Mouse (Mus musculus) testis, adult 2 months (tissue): ENCODE data around the gene Ipcef1.

Source experiments
- CTCF ChIP-seq: fragments of 200-500 bp; IDR thresholded peaks from 2 replicates; pipeline ENCODE4 v1.5.1; 2012; ENCODE audit warnings: low read depth, mild to moderate bottlenecking, inconsistent platforms, low read length, moderate library complexity; ENCODE audit not compliant: control insufficient read depth, insufficient read depth, insufficient replicate concordance
- POLR2A ChIP-seq: fragments of 200-500 bp; IDR thresholded peaks from 2 replicates; pipeline ENCODE4 v1.6.1; 2012; ENCODE audit warnings: low read depth, mild to moderate bottlenecking, inconsistent platforms, low read length, moderate library complexity; ENCODE audit not compliant: control insufficient read depth

DNA sequence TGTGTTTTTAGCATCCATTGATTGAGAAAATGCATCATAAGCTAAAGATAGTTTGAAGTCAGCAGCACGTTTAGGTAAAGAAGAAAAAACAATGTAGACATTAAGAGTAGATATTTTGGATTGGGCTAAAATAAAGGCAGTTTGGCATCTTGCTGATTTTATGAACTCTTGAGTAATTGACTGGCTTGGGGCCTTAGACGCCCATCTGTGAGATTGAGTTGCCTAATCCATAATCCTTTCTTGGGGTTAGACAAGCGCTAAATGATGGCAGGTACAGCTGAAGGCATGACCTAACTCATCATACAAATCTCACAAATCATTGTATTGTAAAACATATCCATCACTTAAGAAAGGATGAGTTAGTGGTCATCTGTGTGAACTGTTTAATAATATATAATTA, 52.9 kb downstream of the Ipcef1 start:
- TF ChIP-seq POLR2A (no peak), CTCF (no peak)
